Mouse (Mus musculus) stomach, embryonic 16.5 days (tissue): ENCODE results near the gene Trpv4. TPM values are rescaled to one million over a fixed set of nuclear protein-coding genes. Genes with fewer than 3 reads are reported as not detected.

ENCODE experiments used
- ATAC-seq: fragments of 200-750 bp; cut with Nextera tagmentation; 2 replicates; pipeline ENCODE4 v1.8.0; 2017; ENCODE audit warnings: moderate number of reproducible peaks, moderate TSS enrichment; ENCODE audit not compliant: insufficient read depth, low FRiP score
- H3K27ac ChIP-seq: fragments of 300-500 bp; sonication (generic); 2 replicates; pipeline ENCODE4 v1.5.1; 2014; ENCODE audit warnings: low read length
- H3K27me3 ChIP-seq: fragments of 300-500 bp; sonication (generic); 2 replicates; pipeline ENCODE4 v1.6.1; 2014; ENCODE audit warnings: low read length, control low read depth, mixed read lengths; ENCODE audit not compliant: control insufficient read depth, insufficient read depth
- H3K36me3 ChIP-seq: fragments of 300-500 bp; sonication (generic); 2 replicates; pipeline ENCODE4 v1.6.1; 2014; ENCODE audit warnings: low read length; ENCODE audit not compliant: control insufficient read depth, insufficient read depth
- H3K4me1 ChIP-seq: fragments of 300-500 bp; sonication (generic); 2 replicates; pipeline ENCODE4 v1.6.1; 2014; ENCODE audit warnings: low read length, control low read depth, mixed read lengths; ENCODE audit not compliant: control insufficient read depth, insufficient read depth
- H3K4me2 ChIP-seq: fragments of 300-500 bp; sonication (generic); 2 replicates; pipeline ENCODE4 v1.6.1; 2014; ENCODE audit warnings: low read depth, low read length, mixed read lengths
- H3K4me3 ChIP-seq: fragments of 300-500 bp; sonication (generic); replicated peaks from 2 replicates; pipeline ENCODE4 v1.5.1; 2014; ENCODE audit warnings: mild to moderate bottlenecking, low read length
- H3K9ac ChIP-seq: fragments of 300-500 bp; sonication (generic); 2 replicates; pipeline ENCODE4 v1.6.1; 2014; ENCODE audit warnings: low read length
- H3K9me3 ChIP-seq: fragments of 300-500 bp; sonication (generic); replicated peaks from 2 replicates; pipeline ENCODE4 v1.6.1; 2016; ENCODE audit warnings: low read length, control low read depth; ENCODE audit not compliant: control insufficient read depth
- WGBS: fragments of 180-500 bp; shearing (Covaris S2); extraction: QIAGEN DNeasy Blood & Tissue Kit; methylation state at CpG from one replicate; pipeline ENCODE4 v1.1.7; 2014; 5-methylcytosine and 5-hydroxymethylcytosine counted together
- polyA plus RNA-seq: library from polyadenylated mRNA; unstranded; fragments of >200 nt; fragmentation: Nextera tagmentation; extraction: Ambion mirVana; gene quantifications from 2 replicates; pipeline ENCODE4 v1.2.1, GENCODE M21; 2015

The Trpv4 gene
- polyA plus RNA-seq, 1 experiment from 2014 or later: 2.8 TPM

DNA sequence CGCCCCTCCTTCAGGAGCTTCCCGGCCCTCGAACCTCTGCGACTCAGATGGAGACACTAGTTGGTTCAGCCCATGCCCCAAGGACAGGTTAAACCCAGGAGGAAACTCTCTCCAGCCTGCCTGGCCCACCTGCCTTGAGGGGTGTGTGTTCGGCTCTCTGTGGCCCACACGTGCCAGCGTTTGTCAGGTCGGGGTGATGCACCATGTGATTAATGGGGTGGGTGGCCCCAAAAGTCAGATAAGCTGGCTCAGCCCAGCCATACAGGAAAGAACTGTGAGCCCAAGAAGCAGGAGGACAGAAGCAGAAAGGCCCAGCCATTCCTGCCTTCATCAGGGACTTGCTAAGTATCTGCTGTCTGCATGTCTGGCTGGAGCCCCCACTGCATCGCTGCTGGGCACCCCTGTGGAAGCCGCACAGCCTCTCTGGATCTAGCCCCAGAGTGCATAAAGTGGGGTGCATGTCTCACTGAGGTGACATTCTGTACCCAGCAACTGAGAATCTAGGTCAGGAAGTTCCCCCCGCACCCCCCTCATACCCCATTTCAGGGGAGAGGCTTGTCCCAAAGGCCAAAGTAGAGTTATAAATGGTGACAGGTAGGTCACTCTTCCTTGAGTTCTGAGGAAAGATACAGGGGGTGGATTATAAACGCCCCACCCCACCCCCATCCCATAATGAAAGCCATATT, 74.6 kb downstream of the Trpv4 start:
- Histone ChIP-seq H3K4me1 (peaks cover 31% of the 10 kb centered on the region), H3K27ac (no peak overlapping the region), H3K36me3 (no peaks in the 10 kb centered on the region), H3K4me3 (no peak overlapping the region), H3K4me2 (no peak overlapping the region), H3K27me3 (no peaks in the 10 kb centered on the region), H3K9ac (no peak overlapping the region), H3K9me3 (no peaks in the 10 kb centered on the region)
- WGBS: 64% methylated on average over 12 of the region's 12 CpGs
- ATAC-seq: no peak

DNA sequence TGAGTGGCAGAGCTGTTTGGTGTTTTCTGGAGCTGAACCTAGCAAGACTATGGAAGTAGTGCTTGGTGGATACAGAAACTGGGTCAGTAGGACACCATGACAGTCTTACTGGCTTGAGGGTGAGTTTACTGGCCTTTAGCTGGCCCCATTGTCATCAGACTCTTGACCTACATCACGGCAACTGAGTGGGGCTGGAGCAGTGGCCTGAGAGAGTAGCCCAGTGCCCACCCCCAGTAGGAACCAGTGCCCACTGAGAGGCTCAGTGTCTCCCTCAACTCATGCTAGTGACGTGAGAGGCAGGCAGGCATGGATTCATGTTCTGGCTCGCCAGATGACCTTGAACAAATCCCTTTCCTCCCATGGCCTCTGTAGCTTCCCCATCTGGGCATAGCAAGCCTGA, 75.2 kb downstream of the Trpv4 start:
- Histone ChIP-seq H3K4me3 (no peak overlapping the region), H3K27ac (no peak overlapping the region), H3K9ac (no peak overlapping the region), H3K36me3 (no peaks in the 10 kb centered on the region), H3K27me3 (no peaks in the 10 kb centered on the region), H3K9me3 (no peaks in the 10 kb centered on the region), H3K4me2 (no peak overlapping the region), H3K4me1 (peaks cover 32% of the 10 kb centered on the region)
- no peak for ATAC-seq
- WGBS: 72% methylated on average over 3 of the region's 3 CpGs

- Histone ChIP-seq H3K9me3 (no peaks in the 10 kb centered on the region), H3K36me3 (no peaks in the 10 kb centered on the region), H3K27ac (no peak overlapping the region), H3K4me2 (no peak overlapping the region), H3K9ac (no peak overlapping the region), H3K4me1 (peaks cover 35% of the 10 kb centered on the region), H3K4me3 (no peak overlapping the region), H3K27me3 (no peaks in the 10 kb centered on the region)
- no peak for ATAC-seq
- 79% methylated on average over 12 of the region's 12 CpGs for WGBS
These were observed 76.7 kb downstream of the Trpv4 start for GRCm38 (mm10) chr5:114581486-114581885.

- no peaks in the 10 kb centered on the region for H3K36me3 ChIP-seq
- H3K9me3 ChIP-seq: no peaks in the 10 kb centered on the region
- H3K4me2 ChIP-seq: no peak overlapping the region
- 76% methylated on average over 8 of the region's 8 CpGs for WGBS
- H3K4me3 ChIP-seq: no peak overlapping the region
- peaks cover 20% of the 10 kb centered on the region for H3K4me1 ChIP-seq
- no peaks in the 10 kb centered on the region for H3K27me3 ChIP-seq
- ATAC-seq: 0 out of 2 replicates have a peak, but pooled peaks have one; percentile 38
- no peak overlapping the region for H3K27ac ChIP-seq
- no peak overlapping the region for H3K9ac ChIP-seq
These were observed 78.4 kb downstream of the Trpv4 start for GRCm38 (mm10) chr5:114579714-114580357.

DNA sequence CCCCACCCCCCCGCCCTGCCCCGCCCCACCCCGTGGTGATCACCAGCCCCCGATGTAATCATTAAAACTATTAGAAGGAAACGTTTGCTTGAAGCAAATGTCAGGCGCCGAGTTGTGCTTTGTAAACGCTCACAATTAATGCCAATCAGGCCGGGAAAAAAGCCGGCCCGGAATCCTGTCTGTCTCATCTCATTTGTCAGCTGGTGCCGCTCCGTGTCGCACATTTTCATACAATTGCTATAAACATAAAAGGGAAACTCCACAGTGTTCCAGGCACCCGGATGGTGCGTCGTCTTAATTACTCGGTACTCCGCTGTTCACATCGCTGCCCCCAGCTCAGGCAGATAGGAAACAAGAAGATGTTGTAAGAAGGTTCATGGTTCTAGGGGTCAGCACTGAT, 79.9 kb downstream of the Trpv4 start:
- Histone ChIP-seq H3K36me3 (no peaks in the 10 kb centered on the region), H3K27me3 (no peaks in the 10 kb centered on the region), H3K9ac (no peak overlapping the region), H3K9me3 (no peaks in the 10 kb centered on the region), H3K27ac (no peak overlapping the region), H3K4me1 (peaks cover 21% of the 10 kb centered on the region), H3K4me2 (no peak overlapping the region), H3K4me3 (no peak overlapping the region)
- ATAC-seq: no peak
- WGBS: 38% methylated on average over 20 of the region's 20 CpGs

DNA sequence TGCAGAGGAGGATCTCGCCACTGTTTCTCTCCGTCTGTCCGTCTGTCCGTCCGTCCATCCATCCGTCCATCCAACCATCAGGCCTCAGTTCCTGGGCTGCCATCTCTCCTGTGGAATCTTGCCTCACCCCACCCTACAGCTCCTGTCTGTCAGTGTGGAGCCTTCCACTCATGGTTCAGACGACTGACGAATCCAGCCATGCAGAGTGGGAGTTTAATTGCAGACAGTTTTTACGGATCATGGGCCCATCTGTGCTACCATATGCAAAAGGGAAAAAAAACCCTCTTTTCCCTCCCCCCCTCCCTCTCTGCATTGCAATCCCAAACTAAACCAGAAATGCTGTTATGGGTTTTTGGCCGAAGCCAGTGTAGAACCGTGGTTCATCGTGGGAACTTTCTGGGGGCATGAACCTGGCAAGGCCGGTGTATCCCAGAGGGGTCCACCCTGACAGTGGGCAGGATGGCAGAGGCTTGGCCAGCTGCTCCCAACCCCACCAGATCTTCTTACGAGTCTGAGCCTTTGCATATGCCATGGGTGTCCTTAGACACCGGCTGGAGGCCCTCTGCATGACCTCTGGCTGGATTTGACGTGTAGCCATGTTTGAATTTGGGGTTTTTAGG, 82.1 kb downstream of the Trpv4 start:
- Histone ChIP-seq H3K9ac (no peak overlapping the region), H3K27ac (no peak overlapping the region), H3K4me2 (no peak overlapping the region), H3K4me3 (no peak overlapping the region), H3K9me3 (no peaks in the 10 kb centered on the region), H3K27me3 (no peaks in the 10 kb centered on the region), H3K4me1 (peaks cover 43% of the 10 kb centered on the region), H3K36me3 (no peaks in the 10 kb centered on the region)
- no peak for ATAC-seq
- WGBS: 90% methylated on average over 16 of the region's 16 CpGs

GRCm38 (mm10) chr5:114575530-114575929, 82.7 kb downstream of the Trpv4 start:
- peaks cover 47% of the 10 kb centered on the region for H3K4me1 ChIP-seq
- no peak overlapping the region for H3K4me2 ChIP-seq
- no peaks in the 10 kb centered on the region for H3K9me3 ChIP-seq
- no peak overlapping the region for H3K27ac ChIP-seq
- H3K27me3 ChIP-seq: no peaks in the 10 kb centered on the region
- no peak overlapping the region for H3K9ac ChIP-seq
- 78% methylated on average over 7 of the region's 7 CpGs for WGBS
- H3K4me3 ChIP-seq: no peak overlapping the region
- H3K36me3 ChIP-seq: no peaks in the 10 kb centered on the region
- ATAC-seq: no peak

DNA sequence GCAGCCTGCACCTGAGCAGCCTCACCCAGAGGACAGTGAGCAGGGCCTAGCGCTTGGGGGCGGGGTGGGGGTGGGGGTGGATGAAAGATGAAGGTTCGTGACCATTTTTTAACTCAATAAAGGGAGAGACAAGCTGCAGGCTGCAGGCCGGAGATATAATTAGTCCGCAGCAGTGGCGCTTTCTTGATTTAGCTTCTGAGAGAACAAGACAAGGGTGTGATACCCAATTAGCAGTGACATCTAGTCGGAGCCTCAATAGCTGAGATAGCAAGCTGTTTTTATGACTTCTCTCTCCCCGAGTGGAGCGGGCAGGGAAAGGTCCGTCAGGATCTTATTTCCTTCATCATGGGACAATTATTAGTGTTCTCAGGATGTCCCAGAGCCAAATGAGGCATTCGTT, 83.2 kb downstream of the Trpv4 start:
- Histone ChIP-seq H3K4me3 (no peak overlapping the region), H3K4me2 (no peak overlapping the region), H3K9ac (no peak overlapping the region), H3K4me1 (peaks cover 49% of the 10 kb centered on the region), H3K36me3 (no peaks in the 10 kb centered on the region), H3K27me3 (no peaks in the 10 kb centered on the region), H3K27ac (no peak overlapping the region), H3K9me3 (no peaks in the 10 kb centered on the region)
- no peak for ATAC-seq
- WGBS: 58% methylated on average over 11 of the region's 11 CpGs

- H3K36me3 ChIP-seq: no peaks in the 10 kb centered on the region
- no peak for ATAC-seq
- no peaks in the 10 kb centered on the region for H3K27me3 ChIP-seq
- no peak overlapping the region for H3K4me2 ChIP-seq
- no peak overlapping the region; the same call in 1 of the 2 replicates for H3K9ac ChIP-seq
- H3K4me3 ChIP-seq: no peak overlapping the region
- H3K4me1 ChIP-seq: peaks cover 58% of the 10 kb centered on the region
- whole genome bisulfite sequencing: 48% methylated on average over 12 of the region's 12 CpGs
- H3K9me3 ChIP-seq: no peaks in the 10 kb centered on the region
- H3K27ac ChIP-seq: no peak overlapping the region
These were observed 84.1 kb downstream of the Trpv4 start for GRCm38 (mm10) chr5:114573920-114574628.
